Mouse (Mus musculus) lung, embryonic 14.5 days (tissue): Measurements from ENCODE around the gene Spdl1. TPM values are rescaled to one million over a fixed set of nuclear protein-coding genes. Genes with fewer than 3 reads are reported as not detected.

ENCODE experiments used
- ATAC-seq: fragments of 200-750 bp; cut with Nextera tagmentation; 2 replicates; pipeline ENCODE4 v1.8.0; 2017; ENCODE audit warnings: mild to moderate bottlenecking, moderate TSS enrichment, moderate library complexity; ENCODE audit not compliant: insufficient read depth
- DNase-seq: peaks from one replicate; pipeline ENCODE4 v3.0.0-alpha.2; 2015
- H3K27ac ChIP-seq: fragments of 300-500 bp; sonication (generic); 2 replicates; pipeline ENCODE4 v1.5.1; 2014; ENCODE audit warnings: low read depth, mild to moderate bottlenecking, moderate library complexity
- H3K27me3 ChIP-seq: fragments of 300-500 bp; sonication (generic); 2 replicates; pipeline ENCODE4 v1.6.1; 2014; ENCODE audit warnings: low read length, control low read depth; ENCODE audit not compliant: insufficient read depth
- H3K36me3 ChIP-seq: fragments of 300-500 bp; sonication (generic); 2 replicates; pipeline ENCODE4 v1.6.1; 2014; ENCODE audit warnings: control low read depth; ENCODE audit not compliant: insufficient read depth
- H3K4me1 ChIP-seq: fragments of 300-500 bp; sonication (generic); 2 replicates; pipeline ENCODE4 v1.6.1; 2014; ENCODE audit warnings: antibody characterized with exemption, control low read depth; ENCODE audit not compliant: insufficient read depth
- H3K4me2 ChIP-seq: fragments of 300-500 bp; sonication (generic); 2 replicates; pipeline ENCODE4 v1.6.1; 2014; ENCODE audit warnings: mild to moderate bottlenecking
- H3K4me3 ChIP-seq: fragments of 300-500 bp; sonication (generic); 2 replicates; pipeline ENCODE4 v1.5.1; 2014; ENCODE audit warnings: low read depth, low read length
- H3K9ac ChIP-seq: fragments of 300-500 bp; sonication (generic); 2 replicates; pipeline ENCODE4 v1.6.1; 2014
- H3K9me3 ChIP-seq: fragments of 300-500 bp; sonication (generic); 2 replicates; pipeline ENCODE4 v1.6.1; 2016; ENCODE audit warnings: low read depth, low read length, control low read depth
- CTCF ChIP-seq: IDR thresholded peaks from 2 replicates; pipeline ENCODE4 v1.5.1; 2016; ENCODE audit warnings: antibody characterized with exemption, low read depth
- WGBS: fragments of 180-500 bp; shearing (Covaris S2); extraction: QIAGEN DNeasy Blood & Tissue Kit; methylation state at CpG from one replicate; pipeline ENCODE4 v1.1.7; 2014; 5-methylcytosine and 5-hydroxymethylcytosine counted together
- polyA plus RNA-seq: library from polyadenylated mRNA; unstranded; fragments of >200 nt; fragmentation: Nextera tagmentation; extraction: Ambion mirVana; gene quantifications from 2 replicates; pipeline ENCODE4 v1.2.1, GENCODE M21; 2014

Spdl1 gene
- polyA plus RNA-seq, 1 experiment from 2014 or later, result 28.7 TPM

GRCm38 (mm10) chr11:34840283-34840682 is 6.8 kb upstream of the Spdl1 start:
- no peaks in the 10 kb centered on the region for H3K9me3 ChIP-seq
- no peak overlapping the region for H3K27ac ChIP-seq
- no peaks in the 10 kb centered on the region for H3K27me3 ChIP-seq
- H3K4me1 ChIP-seq, result no peaks in the 10 kb centered on the region
- no peak for DNase-seq
- H3K9ac ChIP-seq, result no peak overlapping the region
- no peak overlapping the region for H3K4me3 ChIP-seq
- 21% methylated on average over 5 of the region's 5 CpGs for WGBS
- no peak overlapping the region for H3K4me2 ChIP-seq
- no peaks in the 10 kb centered on the region for H3K36me3 ChIP-seq
- TF ChIP-seq CTCF, result no peak
- ATAC-seq, result no peak

GRCm38 (mm10) chr11:34839051-34839450 is 5.6 kb upstream of the Spdl1 start:
- Histone ChIP-seq H3K4me2 (no peak overlapping the region), H3K4me3 (no peak overlapping the region), H3K9ac (no peak overlapping the region), H3K4me1 (no peaks in the 10 kb centered on the region), H3K36me3 (no peaks in the 10 kb centered on the region), H3K9me3 (no peaks in the 10 kb centered on the region), H3K27ac (no peak overlapping the region), H3K27me3 (no peaks in the 10 kb centered on the region)
- 54% methylated on average over 4 of the region's 4 CpGs for WGBS
- no peak for TF ChIP-seq CTCF
- DNase-seq, result no peak
- ATAC-seq, result no peak

GRCm38 (mm10) chr11:34836272-34836671 is 2.8 kb upstream of the Spdl1 start:
- H3K4me2 ChIP-seq, result no peak overlapping the region
- DNase-seq (peak; percentile 64), ATAC-seq (no peak)
- peak; percentile 49 for TF ChIP-seq CTCF
- no peak overlapping the region for H3K9ac ChIP-seq
- H3K4me3 ChIP-seq, result no peak overlapping the region
- H3K27ac ChIP-seq, result no peak overlapping the region
- no peaks in the 10 kb centered on the region for H3K9me3 ChIP-seq
- H3K36me3 ChIP-seq, result no peaks in the 10 kb centered on the region
- H3K27me3 ChIP-seq, result no peaks in the 10 kb centered on the region
- H3K4me1 ChIP-seq, result 0 out of 2 replicates have a peak, but pooled peaks cover 3% of the 10 kb centered on the region
- WGBS, result 43% methylated on average over 2 of the region's 2 CpGs

GRCm38 (mm10) chr11:34832678-34833077 is 763 bp downstream of the Spdl1 start:
- Histone ChIP-seq H3K9ac (peak overlapping the region; percentile 79), H3K27ac (no peak overlapping the region), H3K9me3 (no peaks in the 10 kb centered on the region), H3K4me3 (peak overlapping the region; percentile 71), H3K4me2 (peak overlapping the region; percentile 81), H3K4me1 (0 out of 2 replicates have a peak, but pooled peaks cover 3% of the 10 kb centered on the region), H3K27me3 (no peaks in the 10 kb centered on the region), H3K36me3 (peaks cover 28% of the 10 kb centered on the region)
- no peak for DNase-seq
- ATAC-seq, result no peak
- 11% methylated on average over 4 of the region's 5 CpGs for WGBS
- TF ChIP-seq CTCF, result no peak

GRCm38 (mm10) chr11:34827803-34828202 is 5.6 kb downstream of the Spdl1 start:
- Histone ChIP-seq H3K9ac (no peak overlapping the region), H3K4me3 (no peak overlapping the region), H3K4me2 (no peak overlapping the region), H3K9me3 (no peaks in the 10 kb centered on the region), H3K4me1 (0 out of 2 replicates have a peak, but pooled peaks cover 3% of the 10 kb centered on the region), H3K27ac (no peak overlapping the region), H3K36me3 (peaks cover 51% of the 10 kb centered on the region), H3K27me3 (no peaks in the 10 kb centered on the region)
- DNase-seq, result no peak
- TF ChIP-seq CTCF, result no peak
- no peak for ATAC-seq
- WGBS, result 92% methylated on average over 3 of the region's 3 CpGs

GRCm38 (mm10) chr11:34826940-34827339 is 6.5 kb downstream of the Spdl1 start:
- Histone ChIP-seq H3K4me1 (no peaks in the 10 kb centered on the region), H3K4me3 (no peak overlapping the region), H3K9ac (no peak overlapping the region), H3K27ac (no peak overlapping the region), H3K36me3 (peaks cover 58% of the 10 kb centered on the region), H3K9me3 (no peaks in the 10 kb centered on the region), H3K27me3 (no peaks in the 10 kb centered on the region), H3K4me2 (no peak overlapping the region)
- TF ChIP-seq CTCF, result no peak
- DNase-seq (no peak), ATAC-seq (no peak)
- WGBS, result 91% methylated on average over 2 of the region's 2 CpGs

GRCm38 (mm10) chr11:34824791-34825190 is 8.7 kb downstream of the Spdl1 start:
- DNase-seq, result no peak
- Histone ChIP-seq H3K9me3 (no peaks in the 10 kb centered on the region), H3K27ac (no peak overlapping the region), H3K4me2 (no peak overlapping the region), H3K4me3 (no peak overlapping the region), H3K27me3 (no peaks in the 10 kb centered on the region), H3K9ac (no peak overlapping the region), H3K36me3 (peaks cover 66% of the 10 kb centered on the region), H3K4me1 (no peaks in the 10 kb centered on the region)
- no peak for ATAC-seq
- TF ChIP-seq CTCF, result no peak
- 87% methylated on average over 4 of the region's 4 CpGs for WGBS

- H3K36me3 ChIP-seq, result peaks cover 80% of the 10 kb centered on the region
- H3K9ac ChIP-seq, result no peak overlapping the region
- H3K4me3 ChIP-seq, result no peak overlapping the region
- peak; percentile 58 for TF ChIP-seq CTCF
- 13% methylated on average over 2 of the region's 2 CpGs for WGBS
- no peak overlapping the region for H3K27ac ChIP-seq
- no peak overlapping the region for H3K4me2 ChIP-seq
- H3K4me1 ChIP-seq, result no peaks in the 10 kb centered on the region
- ATAC-seq, result no peak
- no peaks in the 10 kb centered on the region for H3K27me3 ChIP-seq
- H3K9me3 ChIP-seq, result no peaks in the 10 kb centered on the region
- DNase-seq, result peak; percentile 82
These were observed 18.7 kb downstream of the Spdl1 start for GRCm38 (mm10) chr11:34814767-34815166.
